Mouse (Mus musculus): Measurements from ENCODE around the gene Cnga1. TPM values are rescaled to one million over a fixed set of nuclear protein-coding genes. Genes with fewer than 3 reads are reported as not detected.
A peak's percentile ranks its signal among the peaks of the same experiment; 100 is the strongest.

Gene Cnga1
- polyA plus RNA-seq, 1 experiment from 2014 or later = not detected

DNA sequence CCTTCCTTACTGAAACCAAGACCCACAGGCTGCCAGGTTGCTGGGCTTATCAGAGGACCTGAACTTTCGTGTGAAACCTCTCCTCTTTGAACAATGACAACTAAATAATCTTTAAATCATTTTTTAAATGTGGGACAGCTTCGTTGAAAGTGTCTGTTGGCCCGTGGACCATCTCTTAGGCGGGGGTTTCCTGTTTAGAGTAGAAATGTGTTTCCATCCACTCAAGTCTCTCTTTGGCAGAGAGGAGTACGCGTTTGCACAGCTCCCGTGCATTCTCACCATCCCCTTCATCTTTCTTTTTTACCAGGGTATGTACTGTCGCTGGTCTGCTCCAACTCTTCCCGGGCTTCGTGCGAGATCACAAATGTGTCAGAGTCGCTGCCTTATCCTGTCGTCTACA lies 14.3 kb upstream of the Cnga1 start:
- Histone ChIP-seq H3K27ac (no peak overlapping the region), H3K9ac (no peak overlapping the region), H3K9me3 (no peaks in the 10 kb centered on the region), H3K4me2 (no peak overlapping the region), H3K4me3 (replicated peaks) (no peak overlapping the region), H3K4me1 (no peaks in the 10 kb centered on the region), H3K36me3 (no peaks in the 10 kb centered on the region), H3K27me3 (replicated peaks) (no peaks in the 10 kb centered on the region)
- WGBS = 79% methylated on average over 13 of the region's 13 CpGs
- no peak for ATAC-seq (ENCODE audit: insufficient read depth, low FRiP score, low read depth)

DNA sequence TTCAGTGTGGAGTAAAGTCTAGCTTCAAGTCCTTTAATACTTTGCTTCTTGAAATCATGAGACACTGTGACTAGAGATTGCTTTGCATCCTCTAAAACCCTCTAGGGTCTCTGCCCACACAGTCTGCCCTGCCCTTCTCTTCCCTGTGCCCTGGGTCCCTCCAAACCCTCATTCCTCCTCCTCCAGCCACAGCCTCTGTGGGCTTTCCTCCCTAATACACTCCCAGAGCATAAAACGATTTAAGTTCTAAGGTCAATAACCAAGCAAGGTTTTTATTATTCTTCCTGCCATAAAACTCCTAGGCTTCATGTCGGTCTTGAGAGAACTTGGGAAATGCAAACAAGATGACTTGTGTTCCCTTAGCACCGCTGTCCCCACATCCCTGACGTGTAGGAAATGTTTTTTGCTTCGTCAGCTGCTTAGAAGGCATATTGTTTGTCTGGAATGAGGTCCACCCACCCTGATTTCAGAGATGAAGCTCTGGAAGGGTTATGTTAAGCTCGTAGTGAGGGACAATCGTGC lies 12.3 kb upstream of the Cnga1 start:
- no peak overlapping the region; the same call in 1 of the 2 replicates for H3K4me2 ChIP-seq
- 46% methylated on average over 7 of the region's 7 CpGs for WGBS

DNA sequence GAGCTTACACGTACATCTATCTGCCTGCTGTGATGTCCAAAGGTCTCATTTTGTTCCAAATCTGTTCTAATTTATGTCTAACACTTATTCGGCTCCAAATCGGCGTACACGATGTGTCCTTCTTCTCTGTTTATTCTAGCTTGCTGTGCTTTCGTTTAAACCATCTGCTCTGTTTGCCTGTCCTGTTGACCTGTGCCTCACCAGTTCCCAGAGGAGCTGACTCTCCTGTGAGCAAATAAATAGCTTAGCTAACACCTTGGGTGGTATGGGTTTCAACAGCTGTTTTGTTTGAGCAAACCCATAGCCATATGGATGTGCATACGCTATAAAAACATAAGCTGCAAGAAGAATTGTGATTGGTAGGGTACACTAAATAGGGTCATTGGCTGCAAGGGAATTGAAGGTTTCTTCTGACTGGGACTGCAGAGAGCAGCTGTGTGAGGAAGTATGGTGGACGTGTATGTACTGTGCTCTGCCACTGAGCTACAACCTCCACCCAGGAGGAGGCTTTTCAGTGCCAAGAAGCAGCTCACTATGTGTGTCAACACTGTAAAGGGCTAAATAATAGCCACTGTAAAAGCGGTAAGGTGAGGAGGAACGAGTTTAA lies 9.1 kb upstream of the Cnga1 start:
- no peaks in the 10 kb centered on the region for H3K9me3 ChIP-seq
- H3K4me2 ChIP-seq = no peak overlapping the region
- peaks cover 3% of the 10 kb centered on the region; the same call in 1 of the 2 replicates for H3K4me1 ChIP-seq
- H3K27ac ChIP-seq = no peak overlapping the region
- H3K36me3 ChIP-seq = no peaks in the 10 kb centered on the region
- ATAC-seq (ENCODE audit: insufficient read depth, low FRiP score, low read depth) = no peak
- no peak overlapping the region for H3K4me3 ChIP-seq (replicated peaks)
- H3K9ac ChIP-seq = no peak overlapping the region
- H3K27me3 ChIP-seq (replicated peaks) = no peaks in the 10 kb centered on the region
- WGBS = 54% methylated on average over 10 of the region's 10 CpGs

More for the DNA sequence above, 12.3 kb upstream of the Cnga1 start:
- no peak overlapping the region for H3K4me3 ChIP-seq (replicated peaks)
- no peak for ATAC-seq (ENCODE audit: insufficient read depth, low FRiP score, low read depth)
- H3K4me1 ChIP-seq = no peaks in the 10 kb centered on the region
- H3K36me3 ChIP-seq = no peaks in the 10 kb centered on the region
- H3K27ac ChIP-seq = no peak overlapping the region
- H3K9me3 ChIP-seq = no peaks in the 10 kb centered on the region
- no peak overlapping the region for H3K9ac ChIP-seq
- H3K27me3 ChIP-seq (replicated peaks) = no peaks in the 10 kb centered on the region

DNA sequence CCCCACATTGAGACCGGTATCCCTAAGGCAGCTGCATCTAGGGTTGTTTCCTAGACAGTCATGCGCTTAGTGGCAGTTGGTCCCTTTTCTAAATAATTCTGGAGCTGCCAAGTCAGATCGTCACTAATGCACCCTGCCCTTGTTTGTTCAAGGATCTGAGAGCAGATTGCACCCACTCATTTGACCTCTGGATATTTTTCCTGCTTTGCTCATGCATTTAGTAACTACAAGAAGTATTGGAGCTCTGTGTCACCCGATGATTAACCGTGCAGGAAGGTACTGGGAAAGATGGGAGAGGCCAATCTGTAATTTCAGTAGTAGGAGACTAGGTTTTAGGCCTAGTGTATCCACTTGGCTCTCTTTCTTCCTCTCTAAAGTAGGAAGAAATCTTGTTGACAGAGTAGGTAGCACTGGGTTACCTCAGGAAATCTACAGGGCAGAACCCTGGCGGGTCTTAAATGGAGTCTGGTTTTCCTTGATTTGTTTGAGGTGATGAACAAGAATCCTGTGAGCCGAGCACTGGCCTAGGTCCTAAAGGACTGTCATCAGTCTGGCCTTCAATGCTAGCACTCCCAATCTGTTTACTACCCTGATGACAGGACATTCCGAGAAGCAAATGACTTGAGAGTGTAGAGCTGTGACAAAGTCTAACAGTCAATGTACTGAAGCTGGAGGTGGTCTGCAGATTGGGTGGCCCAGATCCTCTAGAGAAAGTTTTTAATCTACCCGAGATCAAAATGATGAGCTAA lies 5.1 kb upstream of the Cnga1 start:
- Histone ChIP-seq H3K27ac (no peak overlapping the region), H3K9ac (no peak overlapping the region), H3K4me1 (peaks cover 5% of the 10 kb centered on the region; the same call in 1 of the 2 replicates), H3K4me2 (no peak overlapping the region), H3K9me3 (no peaks in the 10 kb centered on the region), H3K4me3 (replicated peaks) (0 out of 2 replicates have a peak overlapping the region, but pooled peaks have one; percentile 56), H3K27me3 (replicated peaks) (0 out of 2 replicates have a peak, but pooled peaks cover 6% of the 10 kb centered on the region), H3K36me3 (no peaks in the 10 kb centered on the region)
- 75% methylated on average over 9 of the region's 9 CpGs for WGBS
- ATAC-seq (ENCODE audit: insufficient read depth, low FRiP score, low read depth) = peak; percentile 14; the same call in 1 of the 2 replicates

DNA sequence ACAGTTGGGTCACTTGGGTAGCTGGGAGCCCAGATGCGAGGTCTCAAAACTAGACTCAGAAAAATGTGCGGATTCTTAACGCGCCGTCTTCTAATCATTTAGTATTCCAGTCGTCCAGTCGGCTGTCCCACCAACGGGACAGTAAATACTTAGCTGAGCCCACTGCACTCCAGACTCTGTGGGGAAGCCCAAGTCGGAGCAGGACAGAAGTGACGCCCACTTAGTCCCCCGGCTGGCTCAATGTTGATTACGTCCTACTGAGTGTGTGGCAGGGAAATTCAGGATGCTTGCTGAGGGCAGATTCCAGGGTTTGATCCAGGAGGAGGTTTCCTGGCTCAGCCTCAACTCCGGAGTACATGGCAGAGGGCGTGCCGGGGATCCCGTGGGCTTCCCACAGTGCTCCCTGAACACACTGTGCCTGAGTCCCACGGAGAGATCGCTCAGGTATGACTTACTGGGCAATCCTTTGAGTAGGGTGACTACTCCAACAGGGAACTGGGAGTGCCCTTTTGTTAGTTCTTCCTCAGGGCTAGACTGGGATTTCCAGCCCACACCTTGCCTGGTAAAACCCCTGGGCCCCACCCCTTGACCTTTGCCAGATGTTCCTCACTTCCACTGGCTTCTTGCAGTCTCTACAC lies 4.0 kb upstream of the Cnga1 start:
- peak; percentile 28; the same call in 1 of the 2 replicates for ATAC-seq (ENCODE audit: insufficient read depth, low FRiP score, low read depth)
- Histone ChIP-seq H3K4me2 (peak overlapping the region; percentile 89), H3K4me3 (replicated peaks) (peak overlapping the region; percentile 56), H3K36me3 (no peaks in the 10 kb centered on the region), H3K27me3 (replicated peaks) (0 out of 2 replicates have a peak, but pooled peaks cover 6% of the 10 kb centered on the region), H3K9ac (no peak overlapping the region), H3K4me1 (peaks cover 5% of the 10 kb centered on the region; the same call in 1 of the 2 replicates), H3K27ac (0 out of 2 replicates have a peak overlapping the region, but pooled peaks have one; percentile 48), H3K9me3 (no peaks in the 10 kb centered on the region)
- WGBS = 8% methylated on average over 18 of the region's 18 CpGs

DNA sequence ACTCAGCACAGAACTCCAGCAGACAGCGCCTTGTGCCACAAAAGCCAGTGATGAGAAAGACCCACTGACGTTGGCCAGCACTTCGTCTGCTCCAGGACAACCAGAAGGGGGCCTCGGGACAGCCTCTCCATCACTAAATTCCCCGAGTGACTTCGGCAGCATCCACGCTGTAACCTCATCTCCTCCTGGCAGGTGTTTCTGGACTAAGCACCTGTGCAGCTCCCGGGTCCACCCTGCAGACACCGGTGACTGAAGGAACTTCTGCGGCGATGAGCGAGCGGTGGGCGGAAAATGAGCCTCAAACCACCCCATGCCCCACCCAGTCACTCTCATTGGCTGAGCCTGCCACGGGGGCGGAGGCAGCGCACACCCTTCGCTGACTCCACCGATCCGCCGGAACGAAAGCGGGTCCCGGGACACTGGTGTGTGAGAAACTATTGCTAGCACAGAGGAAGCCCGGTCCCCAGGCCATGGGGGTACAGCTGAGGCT lies 3.4 kb upstream of the Cnga1 start, which contains the start of gene Nipal1:
Nipal1 (plus strand) TSS at position 378 of the 490 bp plus-strand sequence.
- Histone ChIP-seq H3K9me3 (no peaks in the 10 kb centered on the region), H3K4me2 (peak within 1 kb of the TSS; percentile 89), H3K36me3 (no peaks in the 10 kb centered on the region), H3K27me3 (replicated peaks) (0 out of 2 replicates have a peak, but pooled peaks cover 6% of the 10 kb centered on the region), H3K9ac (no peak within 1 kb of the TSS), H3K27ac (peak within 1 kb of the TSS; percentile 48; the same call in 1 of the 2 replicates), H3K4me3 (replicated peaks) (peak within 1 kb of the TSS; percentile 56), H3K4me1 (peaks cover 5% of the 10 kb centered on the region; the same call in 1 of the 2 replicates)
- WGBS = under 1% methylated on average over 25 of the region's 25 CpGs
- ATAC-seq (ENCODE audit: insufficient read depth, low FRiP score, low read depth) = peak; percentile 89

DNA sequence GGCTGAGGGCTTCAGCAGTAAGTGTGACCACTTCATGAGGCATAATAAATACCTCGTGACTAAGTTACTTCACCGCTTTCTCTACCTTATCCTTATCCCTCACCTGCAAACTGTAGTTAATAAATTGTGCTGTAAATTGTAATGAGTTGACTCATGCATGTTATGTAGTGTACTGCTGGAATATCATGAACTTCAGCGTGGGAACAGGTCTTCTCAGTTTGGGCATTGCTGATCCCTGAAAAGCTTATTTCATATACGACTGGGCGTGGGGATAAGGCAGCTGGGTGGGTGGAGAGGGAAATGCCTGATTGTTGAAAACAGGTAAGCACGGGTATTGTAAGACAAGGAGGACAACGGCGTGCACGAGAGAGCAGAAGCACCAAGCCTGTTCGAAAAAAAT lies 2.9 kb upstream of the Cnga1 start:
- Histone ChIP-seq H3K9ac (no peak overlapping the region), H3K4me3 (replicated peaks) (peak overlapping the region; percentile 56), H3K9me3 (no peaks in the 10 kb centered on the region), H3K4me2 (peak overlapping the region; percentile 89), H3K36me3 (no peaks in the 10 kb centered on the region), H3K27ac (peak overlapping the region; percentile 8; the same call in 1 of the 2 replicates), H3K27me3 (replicated peaks) (0 out of 2 replicates have a peak, but pooled peaks cover 6% of the 10 kb centered on the region), H3K4me1 (peaks cover 5% of the 10 kb centered on the region; the same call in 1 of the 2 replicates)
- 27% methylated on average over 10 of the region's 10 CpGs for WGBS
- peak; percentile 11; the same call in 1 of the 2 replicates for ATAC-seq (ENCODE audit: insufficient read depth, low FRiP score, low read depth)

DNA sequence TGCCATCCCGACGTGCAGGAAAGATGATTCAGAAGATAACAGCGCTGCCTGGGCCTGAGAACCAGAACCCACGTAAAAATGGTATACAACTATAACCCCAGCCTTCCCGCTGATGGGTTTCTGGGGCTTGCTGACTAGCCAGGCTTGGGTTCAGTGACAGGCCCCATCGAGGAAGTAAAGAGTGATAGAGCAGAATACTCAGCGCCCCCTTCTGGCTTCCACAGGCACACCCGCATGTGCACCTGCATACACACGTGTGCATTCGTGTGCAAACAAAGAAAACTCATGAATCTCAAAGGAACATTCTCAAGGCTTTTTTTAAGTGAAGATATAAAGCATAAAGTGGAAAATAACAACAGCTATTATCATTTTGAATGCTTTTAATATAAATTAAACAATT lies 2.1 kb upstream of the Cnga1 start:
- Histone ChIP-seq H3K36me3 (no peaks in the 10 kb centered on the region), H3K4me1 (peaks cover 5% of the 10 kb centered on the region; the same call in 1 of the 2 replicates), H3K4me2 (no peak overlapping the region), H3K27ac (no peak overlapping the region), H3K27me3 (replicated peaks) (0 out of 2 replicates have a peak, but pooled peaks cover 6% of the 10 kb centered on the region), H3K9me3 (no peaks in the 10 kb centered on the region), H3K4me3 (replicated peaks) (no peak overlapping the region), H3K9ac (no peak overlapping the region)
- WGBS = 41% methylated on average over 10 of the region's 10 CpGs
- no peak for ATAC-seq (ENCODE audit: insufficient read depth, low FRiP score, low read depth)

DNA sequence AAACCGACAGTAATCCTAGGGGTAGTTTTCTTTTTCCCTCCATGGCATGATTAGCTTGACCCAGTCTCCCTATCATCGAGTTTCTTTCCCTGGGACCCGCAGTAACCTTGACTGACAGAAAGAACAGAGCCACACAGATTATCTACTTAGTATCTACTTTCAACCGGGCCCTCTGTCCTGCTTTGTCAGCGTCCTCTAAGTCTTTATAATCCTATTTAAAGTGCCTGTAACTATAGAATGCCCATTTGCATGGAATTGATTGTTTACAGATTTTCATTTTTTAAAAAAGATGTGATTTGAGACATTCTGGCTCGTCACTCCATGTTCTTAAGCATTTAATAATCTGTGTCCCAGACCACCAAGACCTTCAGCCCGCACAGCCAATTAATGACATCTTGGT lies 420 bp downstream of the Cnga1 start:
- Histone ChIP-seq H3K9me3 (no peaks in the 10 kb centered on the region), H3K27ac (no peak overlapping the region), H3K4me3 (replicated peaks) (no peak overlapping the region), H3K4me2 (no peak overlapping the region), H3K9ac (no peak overlapping the region), H3K36me3 (no peaks in the 10 kb centered on the region), H3K4me1 (peaks cover 5% of the 10 kb centered on the region; the same call in 1 of the 2 replicates), H3K27me3 (replicated peaks) (0 out of 2 replicates have a peak, but pooled peaks cover 6% of the 10 kb centered on the region)
- ATAC-seq (ENCODE audit: insufficient read depth, low FRiP score, low read depth) = no peak
- 64% methylated on average over 7 of the region's 7 CpGs for WGBS

DNA sequence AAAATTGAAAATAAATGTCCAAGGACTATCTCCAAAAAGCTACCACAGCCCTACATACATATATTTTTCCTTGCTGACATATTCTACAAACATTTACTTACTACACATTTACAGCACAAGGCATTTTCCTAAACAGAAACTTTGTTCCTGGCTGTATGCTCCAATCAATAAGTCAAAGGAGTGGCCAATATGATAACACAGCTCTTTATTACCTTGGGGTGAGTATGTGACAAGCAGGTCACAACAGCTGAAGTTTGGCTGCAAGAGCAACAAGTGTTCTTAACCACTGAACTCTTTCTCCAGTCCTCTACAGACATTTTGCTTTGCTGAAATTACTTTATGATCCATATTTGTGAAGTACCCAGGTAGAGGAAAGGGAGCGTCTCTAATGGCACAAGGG lies 4.0 kb downstream of the Cnga1 start:
- no peak overlapping the region for H3K9ac ChIP-seq
- H3K27ac ChIP-seq = no peak overlapping the region
- no peak; the same call in 1 of the 2 replicates for ATAC-seq (ENCODE audit: insufficient read depth, low FRiP score, low read depth)
- no peaks in the 10 kb centered on the region for H3K27me3 ChIP-seq (replicated peaks)
- H3K9me3 ChIP-seq = no peaks in the 10 kb centered on the region
- H3K4me3 ChIP-seq (replicated peaks) = no peak overlapping the region
- H3K4me2 ChIP-seq = no peak overlapping the region
- WGBS = 89% methylated on average over 1 of the region's 1 CpGs
- no peaks in the 10 kb centered on the region for H3K36me3 ChIP-seq
- no peaks in the 10 kb centered on the region for H3K4me1 ChIP-seq

DNA sequence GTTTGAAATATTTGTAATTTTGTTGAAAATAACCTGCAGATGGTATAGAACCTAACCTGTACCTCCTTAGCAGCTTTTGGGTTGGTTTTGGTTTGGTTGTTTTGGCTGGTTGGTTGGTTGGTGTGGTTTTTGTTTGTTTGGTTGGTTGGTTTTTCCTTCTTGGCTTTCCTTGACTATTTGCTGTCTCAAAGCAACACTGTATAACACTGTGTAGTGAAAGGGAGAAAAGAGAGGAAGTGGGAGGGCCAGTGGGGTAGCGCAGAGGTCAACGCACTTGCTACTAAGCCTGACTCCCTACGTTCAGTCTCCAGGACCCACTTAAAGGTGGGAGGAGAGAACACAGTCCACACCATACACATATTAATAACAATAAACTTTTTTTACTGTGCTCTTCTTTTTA lies 7.5 kb downstream of the Cnga1 start:
- no peak overlapping the region for H3K4me3 ChIP-seq (replicated peaks)
- H3K4me2 ChIP-seq = no peak overlapping the region
- no peaks in the 10 kb centered on the region for H3K9me3 ChIP-seq
- no peaks in the 10 kb centered on the region for H3K27me3 ChIP-seq (replicated peaks)
- ATAC-seq (ENCODE audit: insufficient read depth, low FRiP score, low read depth) = no peak; the same call in 1 of the 2 replicates
- H3K4me1 ChIP-seq = no peaks in the 10 kb centered on the region
- 79% methylated on average over 3 of the region's 3 CpGs for WGBS
- no peaks in the 10 kb centered on the region for H3K36me3 ChIP-seq
- no peak overlapping the region for H3K27ac ChIP-seq
- H3K9ac ChIP-seq = no peak overlapping the region
